Mouse (Mus musculus) adrenal gland, adult (tissue): ENCODE measurements around the gene Csnk1e.

ENCODE experiments used
- DNase-seq, 2 experiments: peaks; one replicate each; pipeline ENCODE4 v3.0.0; 2022 to 2023; ENCODE audit warnings: low spot score in 1 of 2; ENCODE audit not compliant: inconsistent age in 2 of 2

The Csnk1e gene

DNA sequence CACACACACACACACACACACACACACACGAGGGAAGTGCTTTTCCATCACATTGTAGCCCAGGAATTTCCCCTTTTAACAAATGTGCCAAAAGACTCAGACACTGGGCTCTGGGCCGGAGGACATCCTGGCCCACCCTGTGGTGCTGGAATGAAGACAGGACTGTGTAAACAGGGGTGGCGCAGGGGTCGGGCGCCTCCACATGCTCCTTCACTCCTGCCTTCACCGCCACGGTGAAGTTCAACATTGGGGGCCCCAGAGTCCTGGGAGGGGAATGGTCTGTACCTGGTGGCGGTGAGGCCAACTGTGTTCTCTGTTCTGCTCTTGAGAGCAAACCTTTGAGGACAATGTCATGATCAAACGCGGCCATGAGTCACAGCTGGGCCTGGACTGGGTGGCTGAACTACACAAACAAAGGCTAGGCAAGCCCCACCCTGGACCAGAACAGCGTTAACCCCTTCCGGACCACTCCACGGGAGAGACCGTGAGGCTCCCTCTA lies 87.0 kb downstream of the Csnk1e start:
- peak; percentile 56 to 82 for DNase-seq
